Mouse (Mus musculus): ENCODE data around the gene Cdc42ep2. TPM values are rescaled to one million over a fixed set of nuclear protein-coding genes. Genes with fewer than 3 reads are reported as not detected.

Cdc42ep2 gene
- 9.7 and 10.0 TPM in 2 replicates for polyA plus RNA-seq (2012; rRNA removed)
- polyA plus RNA-seq (2014; fragmentation: Nextera tagmentation; extraction: Ambion mirVana), result 6.5 and 8.0 TPM in 2 replicates

- ATAC-seq (ENCODE audit: low FRiP score, low read depth) (peak; percentile 95), DNase-seq (ENCODE audit: low spot score) (peak; percentile 95)
- H3K27ac ChIP-seq (replicated peaks; ENCODE audit: low read depth, low read length), result no peak within 1 kb of the TSS; the same call in 1 of the 2 replicates
- H3K9me3 ChIP-seq (ENCODE audit: control insufficient read depth, low read length), result no peaks in the 10 kb centered on the region
- WGBS, result 0% methylated on average over 15 of the region's 18 CpGs
- H3K36me3 ChIP-seq (ENCODE audit: control insufficient read depth, insufficient read depth, low read length), result no peaks in the 10 kb centered on the region
- H3K4me2 ChIP-seq (replicated peaks; ENCODE audit: low read depth, low read length, severe bottlenecking), result peak within 1 kb of the TSS; percentile 99
- H3K9ac ChIP-seq (ENCODE audit: low read depth, low read length, severe bottlenecking), result peak within 1 kb of the TSS; percentile 52
- 0 out of 2 replicates have a peak, but pooled peaks cover 5% of the 10 kb centered on the region for H3K27me3 ChIP-seq (ENCODE audit: control insufficient read depth, insufficient read depth, low read length)
- TF ChIP-seq POLR2A (IDR thresholded peaks at IDR 0.05; ENCODE audit: borderline replicate concordance, extremely low read depth, insufficient read depth, insufficient read length), result no peak
- H3K4me1 ChIP-seq (ENCODE audit: control insufficient read depth, insufficient read depth, low read length), result peaks cover 9% of the 10 kb centered on the region
- H3K4me3 ChIP-seq (replicated peaks; ENCODE audit: low read length), result peak within 1 kb of the TSS; percentile 56
Observed at GRCm38 (mm10) chr19:5924713-5925093, at the start of gene Cdc42ep2. Gene Cdc42ep2, minus strand, starts transcription at chr19:5924816.

- WGBS, result 90% methylated on average over 10 of the region's 10 CpGs
- no peak overlapping the region for H3K4me3 ChIP-seq (replicated peaks; ENCODE audit: low read length)
- no peak for ATAC-seq (ENCODE audit: low FRiP score, low read depth)
- TF ChIP-seq POLR2A (IDR thresholded peaks at IDR 0.05; ENCODE audit: borderline replicate concordance, extremely low read depth, insufficient read depth, insufficient read length), result no peak
- no peak overlapping the region for H3K27ac ChIP-seq (replicated peaks; ENCODE audit: low read depth, low read length)
- H3K27me3 ChIP-seq (ENCODE audit: control insufficient read depth, insufficient read depth, low read length), result no peaks in the 10 kb centered on the region
- DNase-seq (ENCODE audit: low spot score), result no peak
- no peak overlapping the region for H3K9ac ChIP-seq (ENCODE audit: low read depth, low read length, severe bottlenecking)
- H3K4me2 ChIP-seq (replicated peaks; ENCODE audit: low read depth, low read length, severe bottlenecking), result no peak overlapping the region
- no peaks in the 10 kb centered on the region for H3K9me3 ChIP-seq (ENCODE audit: control insufficient read depth, low read length)
- H3K36me3 ChIP-seq (ENCODE audit: control insufficient read depth, insufficient read depth, low read length), result no peaks in the 10 kb centered on the region
- H3K4me1 ChIP-seq (ENCODE audit: control insufficient read depth, insufficient read depth, low read length), result peaks cover 8% of the 10 kb centered on the region
Observed at GRCm38 (mm10) chr19:5967664-5968063, 43.0 kb upstream of the Cdc42ep2 start.

DNA sequence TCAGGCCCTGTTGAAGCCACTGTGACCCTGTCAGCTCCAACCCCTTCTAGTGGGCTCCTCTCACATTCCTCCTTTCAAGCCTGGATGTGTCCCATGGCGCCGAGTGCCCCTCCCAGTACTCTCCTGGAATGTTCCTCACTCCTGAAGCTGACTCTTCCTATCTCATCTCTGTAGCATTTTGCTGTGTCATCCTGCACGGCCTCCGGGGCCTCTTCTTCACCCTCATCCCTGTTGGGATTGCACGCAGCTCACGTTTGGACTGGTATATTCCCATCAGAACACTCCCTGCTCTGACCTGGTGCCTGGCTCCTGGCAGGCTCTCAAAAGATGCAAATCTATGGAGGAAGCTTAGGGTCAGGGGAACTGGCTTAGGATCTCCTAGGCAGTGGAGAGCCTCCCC, 42.2 kb upstream of the Cdc42ep2 start:
- 62% methylated on average over 6 of the region's 6 CpGs for whole genome bisulfite sequencing
- Histone ChIP-seq H3K4me3 (replicated peaks; ENCODE audit: low read length) (no peak overlapping the region), H3K9ac (ENCODE audit: low read depth, low read length, severe bottlenecking) (no peak overlapping the region), H3K4me1 (ENCODE audit: control insufficient read depth, insufficient read depth, low read length) (peaks cover 11% of the 10 kb centered on the region), H3K27ac (replicated peaks; ENCODE audit: low read depth, low read length) (no peak overlapping the region), H3K4me2 (replicated peaks; ENCODE audit: low read depth, low read length, severe bottlenecking) (no peak overlapping the region), H3K36me3 (ENCODE audit: control insufficient read depth, insufficient read depth, low read length) (no peaks in the 10 kb centered on the region), H3K9me3 (ENCODE audit: control insufficient read depth, low read length) (no peaks in the 10 kb centered on the region), H3K27me3 (ENCODE audit: control insufficient read depth, insufficient read depth, low read length) (no peaks in the 10 kb centered on the region)
- DNase-seq (ENCODE audit: low spot score) (no peak), ATAC-seq (ENCODE audit: low FRiP score, low read depth) (no peak)
- no peak for TF ChIP-seq POLR2A (IDR thresholded peaks at IDR 0.05; ENCODE audit: borderline replicate concordance, extremely low read depth, insufficient read depth, insufficient read length)

GRCm38 (mm10) chr19:5965910-5966309, 41.3 kb upstream of the Cdc42ep2 start:
- 91% methylated on average over 2 of the region's 2 CpGs for WGBS
- H3K9me3 ChIP-seq (ENCODE audit: control insufficient read depth, low read length), result no peaks in the 10 kb centered on the region
- no peak for ATAC-seq (ENCODE audit: low FRiP score, low read depth)

DNA sequence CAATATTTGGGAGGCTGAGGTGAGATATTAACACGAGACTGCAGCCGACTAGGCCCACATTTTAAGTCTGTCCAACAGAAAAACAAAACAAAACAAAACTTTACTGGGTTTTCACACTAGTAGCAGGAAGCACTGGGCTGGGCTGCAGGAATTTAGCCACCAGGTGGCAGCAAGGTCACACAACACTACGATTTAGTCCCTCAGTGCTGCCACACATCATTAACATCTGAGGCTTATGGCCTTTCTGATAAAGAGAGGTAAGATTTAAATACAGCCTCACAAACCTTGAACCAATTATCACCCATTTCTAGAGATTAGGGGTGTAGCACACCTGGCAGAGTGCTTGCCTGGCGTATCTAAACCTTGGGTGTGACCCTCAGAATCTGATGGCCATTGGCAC, 40.7 kb upstream of the Cdc42ep2 start:
- Histone ChIP-seq H3K4me2 (replicated peaks; ENCODE audit: low read depth, low read length, severe bottlenecking) (no peak overlapping the region), H3K27ac (replicated peaks; ENCODE audit: low read depth, low read length) (no peak overlapping the region), H3K36me3 (ENCODE audit: control insufficient read depth, insufficient read depth, low read length) (peaks cover 9% of the 10 kb centered on the region), H3K4me1 (ENCODE audit: control insufficient read depth, insufficient read depth, low read length) (peaks cover 11% of the 10 kb centered on the region), H3K4me3 (replicated peaks; ENCODE audit: low read length) (no peak overlapping the region), H3K9me3 (ENCODE audit: control insufficient read depth, low read length) (no peaks in the 10 kb centered on the region), H3K27me3 (ENCODE audit: control insufficient read depth, insufficient read depth, low read length) (no peaks in the 10 kb centered on the region), H3K9ac (ENCODE audit: low read depth, low read length, severe bottlenecking) (no peak overlapping the region)
- DNase-seq (ENCODE audit: low spot score) (peak; percentile 92), ATAC-seq (ENCODE audit: low FRiP score, low read depth) (peak; percentile 56)
- WGBS, result 3% methylated on average over 4 of the region's 4 CpGs
- TF ChIP-seq POLR2A (IDR thresholded peaks at IDR 0.05; ENCODE audit: borderline replicate concordance, extremely low read depth, insufficient read depth, insufficient read length), result no peak

More at GRCm38 (mm10) chr19:5965910-5966309, 41.3 kb upstream of the Cdc42ep2 start:
- H3K4me1 ChIP-seq (ENCODE audit: control insufficient read depth, insufficient read depth, low read length), result peaks cover 11% of the 10 kb centered on the region
- no peak overlapping the region for H3K4me3 ChIP-seq (replicated peaks; ENCODE audit: low read length)
- no peak overlapping the region for H3K9ac ChIP-seq (ENCODE audit: low read depth, low read length, severe bottlenecking)
- no peak for TF ChIP-seq POLR2A (IDR thresholded peaks at IDR 0.05; ENCODE audit: borderline replicate concordance, extremely low read depth, insufficient read depth, insufficient read length)
- H3K36me3 ChIP-seq (ENCODE audit: control insufficient read depth, insufficient read depth, low read length), result peaks cover 2% of the 10 kb centered on the region; the same call in 1 of the 2 replicates
- DNase-seq (ENCODE audit: low spot score), result no peak
- H3K4me2 ChIP-seq (replicated peaks; ENCODE audit: low read depth, low read length, severe bottlenecking), result no peak overlapping the region
- no peaks in the 10 kb centered on the region for H3K27me3 ChIP-seq (ENCODE audit: control insufficient read depth, insufficient read depth, low read length)
- H3K27ac ChIP-seq (replicated peaks; ENCODE audit: low read depth, low read length), result no peak overlapping the region

Measured in limb, embryonic 14.5 days (tissue).